Mouse (Mus musculus): ENCODE data around the gene Agtpbp1. TPM values are rescaled to one million over a fixed set of nuclear protein-coding genes. Genes with fewer than 3 reads are reported as not detected.

Agtpbp1 gene
- polyA plus RNA-seq, 1 experiment from 2014 or later, result 33.5 TPM

- WGBS, result 20% methylated on average over 8 of the region's 8 CpGs
- no peaks in the 10 kb centered on the region for H3K4me1 ChIP-seq (ENCODE audit: control insufficient read depth, insufficient read depth, low read length)
- no peak overlapping the region for H3K9ac ChIP-seq (ENCODE audit: low read length)
- H3K4me2 ChIP-seq (ENCODE audit: low read depth), result no peak overlapping the region
- ATAC-seq (ENCODE audit: insufficient read depth, low FRiP score, low TSS enrichment) (no peak), DNase-seq (ENCODE audit: low spot score) (peak; percentile 31)
- no peak overlapping the region for H3K27ac ChIP-seq (ENCODE audit: low read depth, low read length)
- H3K9me3 ChIP-seq (ENCODE audit: control insufficient read depth, low read length), result no peaks in the 10 kb centered on the region
- H3K27me3 ChIP-seq (ENCODE audit: control insufficient read depth, insufficient read depth, low read length), result no peaks in the 10 kb centered on the region
- H3K4me3 ChIP-seq (ENCODE audit: low read depth, low read length), result no peak overlapping the region
- H3K36me3 ChIP-seq (ENCODE audit: control insufficient read depth, insufficient read depth, low read length), result peaks cover 5% of the 10 kb centered on the region; the same call in 1 of the 2 replicates
These were observed 89.2 kb downstream of the Agtpbp1 start for GRCm38 (mm10) chr13:59495839-59496238.

GRCm38 (mm10) chr13:59494619-59495262 lies 90.3 kb downstream of the Agtpbp1 start:
- H3K27ac ChIP-seq (ENCODE audit: low read depth, low read length), result no peak overlapping the region
- no peaks in the 10 kb centered on the region for H3K27me3 ChIP-seq (ENCODE audit: control insufficient read depth, insufficient read depth, low read length)
- ATAC-seq (ENCODE audit: insufficient read depth, low FRiP score, low TSS enrichment) (no peak), DNase-seq (ENCODE audit: low spot score) (peak; percentile 24)
- H3K9ac ChIP-seq (ENCODE audit: low read length), result no peak overlapping the region
- H3K36me3 ChIP-seq (ENCODE audit: control insufficient read depth, insufficient read depth, low read length), result peaks cover 5% of the 10 kb centered on the region; the same call in 1 of the 2 replicates
- H3K4me2 ChIP-seq (ENCODE audit: low read depth), result no peak overlapping the region
- 86% methylated on average over 5 of the region's 5 CpGs for WGBS
- no peaks in the 10 kb centered on the region for H3K4me1 ChIP-seq (ENCODE audit: control insufficient read depth, insufficient read depth, low read length)
- no peaks in the 10 kb centered on the region for H3K9me3 ChIP-seq (ENCODE audit: control insufficient read depth, low read length)
- no peak overlapping the region for H3K4me3 ChIP-seq (ENCODE audit: low read depth, low read length)

- peaks cover 5% of the 10 kb centered on the region; the same call in 1 of the 2 replicates for H3K36me3 ChIP-seq (ENCODE audit: control insufficient read depth, insufficient read depth, low read length)
- H3K4me2 ChIP-seq (ENCODE audit: low read depth), result no peak overlapping the region
- H3K4me3 ChIP-seq (ENCODE audit: low read depth, low read length), result no peak overlapping the region
- no peak overlapping the region for H3K9ac ChIP-seq (ENCODE audit: low read length)
- ATAC-seq (ENCODE audit: insufficient read depth, low FRiP score, low TSS enrichment), result no peak
- no peak for DNase-seq (ENCODE audit: low spot score)
- H3K4me1 ChIP-seq (ENCODE audit: control insufficient read depth, insufficient read depth, low read length), result no peaks in the 10 kb centered on the region
- no peaks in the 10 kb centered on the region for H3K9me3 ChIP-seq (ENCODE audit: control insufficient read depth, low read length)
- 76% methylated on average over 4 of the region's 4 CpGs for WGBS
- H3K27ac ChIP-seq (ENCODE audit: low read depth, low read length), result no peak overlapping the region
- H3K27me3 ChIP-seq (ENCODE audit: control insufficient read depth, insufficient read depth, low read length), result no peaks in the 10 kb centered on the region
These were observed 94.3 kb downstream of the Agtpbp1 start for GRCm38 (mm10) chr13:59490726-59491125.

- 72% methylated on average over 2 of the region's 2 CpGs for WGBS
- ATAC-seq (ENCODE audit: insufficient read depth, low FRiP score, low TSS enrichment) (no peak), DNase-seq (ENCODE audit: low spot score) (no peak)
- H3K9me3 ChIP-seq (ENCODE audit: control insufficient read depth, low read length), result no peaks in the 10 kb centered on the region
- H3K36me3 ChIP-seq (ENCODE audit: control insufficient read depth, insufficient read depth, low read length), result 0 out of 2 replicates have a peak, but pooled peaks cover 1% of the 10 kb centered on the region
- no peaks in the 10 kb centered on the region for H3K27me3 ChIP-seq (ENCODE audit: control insufficient read depth, insufficient read depth, low read length)
- no peak overlapping the region for H3K9ac ChIP-seq (ENCODE audit: low read length)
- no peaks in the 10 kb centered on the region for H3K4me1 ChIP-seq (ENCODE audit: control insufficient read depth, insufficient read depth, low read length)
- H3K4me2 ChIP-seq (ENCODE audit: low read depth), result no peak overlapping the region
- H3K4me3 ChIP-seq (ENCODE audit: low read depth, low read length), result no peak overlapping the region
- no peak overlapping the region for H3K27ac ChIP-seq (ENCODE audit: low read depth, low read length)
These were observed 95.9 kb downstream of the Agtpbp1 start for GRCm38 (mm10) chr13:59489143-59489542.

GRCm38 (mm10) chr13:59487287-59487686 lies 97.7 kb downstream of the Agtpbp1 start:
- 92% methylated on average over 8 of the region's 8 CpGs for WGBS
- DNase-seq (ENCODE audit: low spot score) (no peak), ATAC-seq (ENCODE audit: insufficient read depth, low FRiP score, low TSS enrichment) (no peak)
- H3K27ac ChIP-seq (ENCODE audit: low read depth, low read length), result no peak overlapping the region
- H3K4me3 ChIP-seq (ENCODE audit: low read depth, low read length), result no peak overlapping the region
- no peaks in the 10 kb centered on the region for H3K36me3 ChIP-seq (ENCODE audit: control insufficient read depth, insufficient read depth, low read length)
- no peak overlapping the region for H3K9ac ChIP-seq (ENCODE audit: low read length)
- H3K27me3 ChIP-seq (ENCODE audit: control insufficient read depth, insufficient read depth, low read length), result no peaks in the 10 kb centered on the region
- no peaks in the 10 kb centered on the region for H3K9me3 ChIP-seq (ENCODE audit: control insufficient read depth, low read length)
- no peak overlapping the region for H3K4me2 ChIP-seq (ENCODE audit: low read depth)
- H3K4me1 ChIP-seq (ENCODE audit: control insufficient read depth, insufficient read depth, low read length), result no peaks in the 10 kb centered on the region

- DNase-seq (ENCODE audit: low spot score) (no peak), ATAC-seq (ENCODE audit: insufficient read depth, low FRiP score, low TSS enrichment) (no peak)
- H3K4me1 ChIP-seq (ENCODE audit: control insufficient read depth, insufficient read depth, low read length), result no peaks in the 10 kb centered on the region
- no peak overlapping the region for H3K4me2 ChIP-seq (ENCODE audit: low read depth)
- no peaks in the 10 kb centered on the region for H3K9me3 ChIP-seq (ENCODE audit: control insufficient read depth, low read length)
- WGBS, result 85% methylated on average over 5 of the region's 5 CpGs
- no peak overlapping the region for H3K27ac ChIP-seq (ENCODE audit: low read depth, low read length)
- no peak overlapping the region for H3K4me3 ChIP-seq (ENCODE audit: low read depth, low read length)
- H3K27me3 ChIP-seq (ENCODE audit: control insufficient read depth, insufficient read depth, low read length), result no peaks in the 10 kb centered on the region
- no peaks in the 10 kb centered on the region for H3K36me3 ChIP-seq (ENCODE audit: control insufficient read depth, insufficient read depth, low read length)
- H3K9ac ChIP-seq (ENCODE audit: low read length), result no peak overlapping the region
These were observed 98.8 kb downstream of the Agtpbp1 start for GRCm38 (mm10) chr13:59486243-59486642.

GRCm38 (mm10) chr13:59485456-59485855 lies 99.6 kb downstream of the Agtpbp1 start:
- Histone ChIP-seq H3K27me3 (ENCODE audit: control insufficient read depth, insufficient read depth, low read length) (no peaks in the 10 kb centered on the region), H3K36me3 (ENCODE audit: control insufficient read depth, insufficient read depth, low read length) (no peaks in the 10 kb centered on the region), H3K4me1 (ENCODE audit: control insufficient read depth, insufficient read depth, low read length) (no peaks in the 10 kb centered on the region), H3K9me3 (ENCODE audit: control insufficient read depth, low read length) (no peaks in the 10 kb centered on the region), H3K27ac (ENCODE audit: low read depth, low read length) (no peak overlapping the region), H3K4me2 (ENCODE audit: low read depth) (no peak overlapping the region), H3K9ac (ENCODE audit: low read length) (no peak overlapping the region), H3K4me3 (ENCODE audit: low read depth, low read length) (no peak overlapping the region)
- no peak for ATAC-seq (ENCODE audit: insufficient read depth, low FRiP score, low TSS enrichment)
- WGBS, result 90% methylated on average over 7 of the region's 7 CpGs
- no peak for DNase-seq (ENCODE audit: low spot score)

- Histone ChIP-seq H3K9me3 (ENCODE audit: control insufficient read depth, low read length) (no peaks in the 10 kb centered on the region), H3K4me3 (ENCODE audit: low read depth, low read length) (no peak overlapping the region), H3K36me3 (ENCODE audit: control insufficient read depth, insufficient read depth, low read length) (no peaks in the 10 kb centered on the region), H3K27ac (ENCODE audit: low read depth, low read length) (no peak overlapping the region), H3K27me3 (ENCODE audit: control insufficient read depth, insufficient read depth, low read length) (no peaks in the 10 kb centered on the region), H3K4me2 (ENCODE audit: low read depth) (no peak overlapping the region), H3K4me1 (ENCODE audit: control insufficient read depth, insufficient read depth, low read length) (no peaks in the 10 kb centered on the region), H3K9ac (ENCODE audit: low read length) (no peak overlapping the region)
- DNase-seq (ENCODE audit: low spot score) (no peak), ATAC-seq (ENCODE audit: insufficient read depth, low FRiP score, low TSS enrichment) (no peak)
- WGBS, result 94% methylated on average over 4 of the region's 4 CpGs
These were observed 103.6 kb downstream of the Agtpbp1 start for GRCm38 (mm10) chr13:59481484-59481855.

Data from neural tube, embryonic 11.5 days (tissue).